Mouse (Mus musculus): ENCODE data around the gene Erich3. TPM values are rescaled to one million over a fixed set of nuclear protein-coding genes. Genes with fewer than 3 reads are reported as not detected.
A peak's percentile ranks its signal among the peaks of the same experiment; 100 is the strongest.

The Erich3 gene
- polyA plus RNA-seq, 1 experiment from 2014 or later: not detected

- H3K27me3 ChIP-seq (ENCODE audit: control insufficient read depth, insufficient read depth, low read length): no peaks in the 10 kb centered on the region
- H3K4me2 ChIP-seq (replicated peaks; ENCODE audit: low read depth, low read length): no peak overlapping the region
- ATAC-seq (ENCODE audit: low FRiP score, low TSS enrichment): peak; percentile 24; the same call in 1 of the 2 replicates
- H3K4me1 ChIP-seq (ENCODE audit: control insufficient read depth, insufficient read depth, low read length): peaks cover 6% of the 10 kb centered on the region; the same call in 1 of the 2 replicates
- H3K4me3 ChIP-seq (ENCODE audit: low read length): no peak overlapping the region
- H3K27ac ChIP-seq (ENCODE audit: low read depth, low read length): no peak overlapping the region
- H3K9me3 ChIP-seq (ENCODE audit: control insufficient read depth, low read length): no peaks in the 10 kb centered on the region
- H3K9ac ChIP-seq (ENCODE audit: low read depth, low read length): no peak overlapping the region
- 38% methylated on average over 3 of the region's 3 CpGs for WGBS
- H3K36me3 ChIP-seq (ENCODE audit: control insufficient read depth, insufficient read depth, low read length): no peaks in the 10 kb centered on the region
Observed at GRCm38 (mm10) chr3:154692572-154692922, 28.9 kb downstream of the Erich3 start.

- H3K4me3 ChIP-seq (ENCODE audit: low read length): no peak overlapping the region
- H3K4me1 ChIP-seq (ENCODE audit: control insufficient read depth, insufficient read depth, low read length): peaks cover 6% of the 10 kb centered on the region; the same call in 1 of the 2 replicates
- WGBS: 76% methylated on average over 4 of the region's 4 CpGs
- H3K27ac ChIP-seq (ENCODE audit: low read depth, low read length): no peak overlapping the region
- H3K27me3 ChIP-seq (ENCODE audit: control insufficient read depth, insufficient read depth, low read length): no peaks in the 10 kb centered on the region
- no peak overlapping the region for H3K9ac ChIP-seq (ENCODE audit: low read depth, low read length)
- ATAC-seq (ENCODE audit: low FRiP score, low TSS enrichment): no peak
- H3K4me2 ChIP-seq (replicated peaks; ENCODE audit: low read depth, low read length): no peak overlapping the region
- H3K9me3 ChIP-seq (ENCODE audit: control insufficient read depth, low read length): no peaks in the 10 kb centered on the region
- no peaks in the 10 kb centered on the region for H3K36me3 ChIP-seq (ENCODE audit: control insufficient read depth, insufficient read depth, low read length)
Observed at GRCm38 (mm10) chr3:154693902-154694301, 30.2 kb downstream of the Erich3 start.

- 95% methylated on average over 3 of the region's 3 CpGs for WGBS
- Histone ChIP-seq H3K9ac (ENCODE audit: low read depth, low read length) (no peak overlapping the region), H3K4me2 (replicated peaks; ENCODE audit: low read depth, low read length) (no peak overlapping the region), H3K36me3 (ENCODE audit: control insufficient read depth, insufficient read depth, low read length) (no peaks in the 10 kb centered on the region), H3K9me3 (ENCODE audit: control insufficient read depth, low read length) (no peaks in the 10 kb centered on the region), H3K4me1 (ENCODE audit: control insufficient read depth, insufficient read depth, low read length) (peaks cover 7% of the 10 kb centered on the region; the same call in 1 of the 2 replicates), H3K27ac (ENCODE audit: low read depth, low read length) (no peak overlapping the region), H3K27me3 (ENCODE audit: control insufficient read depth, insufficient read depth, low read length) (no peaks in the 10 kb centered on the region), H3K4me3 (ENCODE audit: low read length) (no peak overlapping the region)
- ATAC-seq (ENCODE audit: low FRiP score, low TSS enrichment): no peak
Observed at GRCm38 (mm10) chr3:154696611-154697010, 33.0 kb downstream of the Erich3 start.

- 22% methylated on average over 5 of the region's 5 CpGs for WGBS
- ATAC-seq (ENCODE audit: low FRiP score, low TSS enrichment): no peak
- H3K4me1 ChIP-seq (ENCODE audit: control insufficient read depth, insufficient read depth, low read length): peaks cover 3% of the 10 kb centered on the region; the same call in 1 of the 2 replicates
Observed at GRCm38 (mm10) chr3:154698907-154699306, 35.2 kb downstream of the Erich3 start.

GRCm38 (mm10) chr3:154700296-154700695, 36.6 kb downstream of the Erich3 start:
- Histone ChIP-seq H3K4me2 (replicated peaks; ENCODE audit: low read depth, low read length) (no peak overlapping the region), H3K4me1 (ENCODE audit: control insufficient read depth, insufficient read depth, low read length) (peaks cover 3% of the 10 kb centered on the region; the same call in 1 of the 2 replicates), H3K9me3 (ENCODE audit: control insufficient read depth, low read length) (no peaks in the 10 kb centered on the region), H3K9ac (ENCODE audit: low read depth, low read length) (no peak overlapping the region), H3K4me3 (ENCODE audit: low read length) (no peak overlapping the region), H3K27me3 (ENCODE audit: control insufficient read depth, insufficient read depth, low read length) (0 out of 2 replicates have a peak, but pooled peaks cover 2% of the 10 kb centered on the region), H3K36me3 (ENCODE audit: control insufficient read depth, insufficient read depth, low read length) (no peaks in the 10 kb centered on the region), H3K27ac (ENCODE audit: low read depth, low read length) (peak overlapping the region; percentile 8; the same call in 1 of the 2 replicates)
- no peak for ATAC-seq (ENCODE audit: low FRiP score, low TSS enrichment)
- WGBS: 68% methylated on average over 3 of the region's 3 CpGs

More at GRCm38 (mm10) chr3:154698907-154699306, 35.2 kb downstream of the Erich3 start:
- H3K4me3 ChIP-seq (ENCODE audit: low read length): no peak overlapping the region
- H3K4me2 ChIP-seq (replicated peaks; ENCODE audit: low read depth, low read length): no peak overlapping the region
- H3K9ac ChIP-seq (ENCODE audit: low read depth, low read length): no peak overlapping the region
- no peaks in the 10 kb centered on the region for H3K9me3 ChIP-seq (ENCODE audit: control insufficient read depth, low read length)
- H3K36me3 ChIP-seq (ENCODE audit: control insufficient read depth, insufficient read depth, low read length): no peaks in the 10 kb centered on the region
- 0 out of 2 replicates have a peak, but pooled peaks cover 2% of the 10 kb centered on the region for H3K27me3 ChIP-seq (ENCODE audit: control insufficient read depth, insufficient read depth, low read length)
- H3K27ac ChIP-seq (ENCODE audit: low read depth, low read length): no peak overlapping the region

- WGBS: 15% methylated on average over 2 of the region's 2 CpGs
- Histone ChIP-seq H3K9me3 (ENCODE audit: control insufficient read depth, low read length) (no peaks in the 10 kb centered on the region), H3K4me1 (ENCODE audit: control insufficient read depth, insufficient read depth, low read length) (peaks cover 3% of the 10 kb centered on the region; the same call in 1 of the 2 replicates), H3K4me3 (ENCODE audit: low read length) (no peak overlapping the region), H3K27me3 (ENCODE audit: control insufficient read depth, insufficient read depth, low read length) (0 out of 2 replicates have a peak, but pooled peaks cover 2% of the 10 kb centered on the region), H3K9ac (ENCODE audit: low read depth, low read length) (no peak overlapping the region), H3K27ac (ENCODE audit: low read depth, low read length) (peak overlapping the region; percentile 8; the same call in 1 of the 2 replicates), H3K4me2 (replicated peaks; ENCODE audit: low read depth, low read length) (no peak overlapping the region), H3K36me3 (ENCODE audit: control insufficient read depth, insufficient read depth, low read length) (no peaks in the 10 kb centered on the region)
- ATAC-seq (ENCODE audit: low FRiP score, low TSS enrichment): peak; percentile 83
Observed at GRCm38 (mm10) chr3:154700735-154701134, 37.1 kb downstream of the Erich3 start.

- no peak overlapping the region for H3K9ac ChIP-seq (ENCODE audit: low read depth, low read length)
- no peak overlapping the region for H3K27ac ChIP-seq (ENCODE audit: low read depth, low read length)
- no peaks in the 10 kb centered on the region for H3K36me3 ChIP-seq (ENCODE audit: control insufficient read depth, insufficient read depth, low read length)
- 0 out of 2 replicates have a peak, but pooled peaks cover 2% of the 10 kb centered on the region for H3K27me3 ChIP-seq (ENCODE audit: control insufficient read depth, insufficient read depth, low read length)
- WGBS: 16% methylated on average over 6 of the region's 6 CpGs
- H3K4me1 ChIP-seq (ENCODE audit: control insufficient read depth, insufficient read depth, low read length): 0 out of 2 replicates have a peak, but pooled peaks cover 3% of the 10 kb centered on the region
- H3K4me2 ChIP-seq (replicated peaks; ENCODE audit: low read depth, low read length): no peak overlapping the region
- no peak overlapping the region for H3K4me3 ChIP-seq (ENCODE audit: low read length)
- H3K9me3 ChIP-seq (ENCODE audit: control insufficient read depth, low read length): no peaks in the 10 kb centered on the region
- ATAC-seq (ENCODE audit: low FRiP score, low TSS enrichment): peak; percentile 74
Observed at GRCm38 (mm10) chr3:154704755-154705154, 41.1 kb downstream of the Erich3 start.

GRCm38 (mm10) chr3:154708150-154708549, 44.5 kb downstream of the Erich3 start:
- H3K4me1 ChIP-seq (ENCODE audit: control insufficient read depth, insufficient read depth, low read length): no peaks in the 10 kb centered on the region
- 0 out of 2 replicates have a peak, but pooled peaks cover under 1% of the 10 kb centered on the region for H3K27me3 ChIP-seq (ENCODE audit: control insufficient read depth, insufficient read depth, low read length)
- H3K9me3 ChIP-seq (ENCODE audit: control insufficient read depth, low read length): no peaks in the 10 kb centered on the region
- no peak overlapping the region for H3K9ac ChIP-seq (ENCODE audit: low read depth, low read length)
- no peaks in the 10 kb centered on the region for H3K36me3 ChIP-seq (ENCODE audit: control insufficient read depth, insufficient read depth, low read length)
- WGBS: 93% methylated on average over 3 of the region's 3 CpGs
- no peak overlapping the region for H3K27ac ChIP-seq (ENCODE audit: low read depth, low read length)
- ATAC-seq (ENCODE audit: low FRiP score, low TSS enrichment): no peak
- no peak overlapping the region for H3K4me2 ChIP-seq (replicated peaks; ENCODE audit: low read depth, low read length)
- no peak overlapping the region for H3K4me3 ChIP-seq (ENCODE audit: low read length)

- Histone ChIP-seq H3K4me3 (ENCODE audit: low read length) (no peak overlapping the region), H3K9me3 (ENCODE audit: control insufficient read depth, low read length) (no peaks in the 10 kb centered on the region), H3K27ac (ENCODE audit: low read depth, low read length) (no peak overlapping the region), H3K36me3 (ENCODE audit: control insufficient read depth, insufficient read depth, low read length) (no peaks in the 10 kb centered on the region), H3K9ac (ENCODE audit: low read depth, low read length) (no peak overlapping the region), H3K4me2 (replicated peaks; ENCODE audit: low read depth, low read length) (no peak overlapping the region), H3K27me3 (ENCODE audit: control insufficient read depth, insufficient read depth, low read length) (no peaks in the 10 kb centered on the region), H3K4me1 (ENCODE audit: control insufficient read depth, insufficient read depth, low read length) (no peaks in the 10 kb centered on the region)
- 72% methylated on average over 7 of the region's 7 CpGs for WGBS
- ATAC-seq (ENCODE audit: low FRiP score, low TSS enrichment): no peak
Observed at GRCm38 (mm10) chr3:154723198-154723597, 59.5 kb downstream of the Erich3 start.

Measured in kidney, embryonic 14.5 days (tissue).